Mouse (Mus musculus) limb, embryonic 14.5 days (tissue): ENCODE measurements around the gene Zbtb44. TPM values are rescaled to one million over a fixed set of nuclear protein-coding genes. Genes with fewer than 3 reads are reported as not detected.

Experiments used
- ATAC-seq: fragments of 200-750 bp; cut with Nextera tagmentation; 2 replicates; pipeline ENCODE4 v1.8.0; 2017; ENCODE audit warnings: low read depth, moderate number of reproducible peaks, moderate TSS enrichment; ENCODE audit not compliant: low FRiP score
- DNase-seq: peaks from one replicate; pipeline ENCODE4 v3.0.0-alpha.2; 2015; ENCODE audit warnings: low spot score
- H3K27ac ChIP-seq: fragments of 300-500 bp; sonication (generic); replicated peaks from 2 replicates; pipeline ENCODE4 v1.5.1; 2014; ENCODE audit warnings: low read depth, mild to moderate bottlenecking, low read length, moderate library complexity, mixed read lengths
- H3K27me3 ChIP-seq: fragments of 300-500 bp; sonication (generic); 2 replicates; pipeline ENCODE4 v1.6.1; 2014; ENCODE audit warnings: low read length, mixed read lengths; ENCODE audit not compliant: control insufficient read depth, insufficient read depth
- H3K36me3 ChIP-seq: fragments of 300-500 bp; sonication (generic); 2 replicates; pipeline ENCODE4 v1.6.1; 2014; ENCODE audit warnings: mild to moderate bottlenecking, low read length, moderate library complexity, mixed read lengths; ENCODE audit not compliant: control insufficient read depth, insufficient read depth
- H3K4me1 ChIP-seq: fragments of 300-500 bp; sonication (generic); 2 replicates; pipeline ENCODE4 v1.6.1; 2014; ENCODE audit warnings: antibody characterized with exemption, low read length, mixed read lengths; ENCODE audit not compliant: control insufficient read depth, insufficient read depth
- H3K4me2 ChIP-seq: fragments of 300-500 bp; sonication (generic); replicated peaks from 2 replicates; pipeline ENCODE4 v1.6.1; 2014; ENCODE audit warnings: low read depth, mild to moderate bottlenecking, low read length, moderate library complexity; ENCODE audit not compliant: severe bottlenecking
- H3K4me3 ChIP-seq: fragments of 300-500 bp; sonication (generic); replicated peaks from 2 replicates; pipeline ENCODE4 v1.5.1; 2014; ENCODE audit warnings: low read length
- H3K9ac ChIP-seq: fragments of 300-500 bp; sonication (generic); 2 replicates; pipeline ENCODE4 v1.6.1; 2014; ENCODE audit warnings: mild to moderate bottlenecking, low read depth, low read length, moderate library complexity; ENCODE audit not compliant: severe bottlenecking
- H3K9me3 ChIP-seq: fragments of 300-500 bp; sonication (generic); 2 replicates; pipeline ENCODE4 v1.6.1; 2016; ENCODE audit warnings: low read length; ENCODE audit not compliant: control insufficient read depth
- POLR2A ChIP-seq: fragments of 200-500 bp; IDR thresholded peaks from 2 replicates; pipeline ENCODE4 v1.8.0; 2012; ENCODE audit warnings: inconsistent platforms, mild to moderate bottlenecking, moderate library complexity, borderline replicate concordance; ENCODE audit not compliant: insufficient read depth, insufficient read length; ENCODE audit errors: extremely low read depth
- WGBS: fragments of 180-500 bp; shearing (Covaris S2); extraction: QIAGEN DNeasy Blood & Tissue Kit; methylation state at CpG from one replicate; pipeline ENCODE4 v1.1.7; 2014; 5-methylcytosine and 5-hydroxymethylcytosine counted together
- polyA plus RNA-seq, 2 experiments: library from polyadenylated mRNA; depleted of rRNA in 1 of 2; stranded (reverse) in 1 of 2; unstranded in 1 of 2; fragments of >200 nt; fragmentation: Nextera tagmentation in 1 of 2; extraction: Ambion mirVana in 1 of 2; gene quantifications; 2 replicates each; pipeline versions ENCODE4 v1.2.1 to v1.2.3; 2012 to 2014

Zbtb44 gene
- polyA plus RNA-seq, 2 experiments, result 6.9 to 8.3 TPM

GRCm38 (mm10) chr9:31013415-31013814, 17.0 kb upstream of the Zbtb44 start:
- no peak for TF ChIP-seq POLR2A
- H3K27ac ChIP-seq, result no peak overlapping the region
- H3K36me3 ChIP-seq, result no peaks in the 10 kb centered on the region
- H3K4me1 ChIP-seq, result no peaks in the 10 kb centered on the region
- DNase-seq, result no peak
- WGBS, result 90% methylated on average over 4 of the region's 4 CpGs
- no peaks in the 10 kb centered on the region for H3K9me3 ChIP-seq
- no peaks in the 10 kb centered on the region for H3K27me3 ChIP-seq
- no peak for ATAC-seq
- no peak overlapping the region for H3K4me3 ChIP-seq
- H3K9ac ChIP-seq, result no peak overlapping the region
- H3K4me2 ChIP-seq, result no peak overlapping the region

- Histone ChIP-seq H3K4me3 (no peak overlapping the region), H3K9ac (no peak overlapping the region), H3K9me3 (no peaks in the 10 kb centered on the region), H3K36me3 (no peaks in the 10 kb centered on the region), H3K4me2 (no peak overlapping the region), H3K4me1 (no peaks in the 10 kb centered on the region), H3K27ac (no peak overlapping the region), H3K27me3 (no peaks in the 10 kb centered on the region)
- ATAC-seq, result no peak
- TF ChIP-seq POLR2A, result no peak
- DNase-seq, result no peak
- 70% methylated on average over 4 of the region's 4 CpGs for WGBS
These were observed 12.8 kb upstream of the Zbtb44 start for GRCm38 (mm10) chr9:31017616-31018015.

DNA sequence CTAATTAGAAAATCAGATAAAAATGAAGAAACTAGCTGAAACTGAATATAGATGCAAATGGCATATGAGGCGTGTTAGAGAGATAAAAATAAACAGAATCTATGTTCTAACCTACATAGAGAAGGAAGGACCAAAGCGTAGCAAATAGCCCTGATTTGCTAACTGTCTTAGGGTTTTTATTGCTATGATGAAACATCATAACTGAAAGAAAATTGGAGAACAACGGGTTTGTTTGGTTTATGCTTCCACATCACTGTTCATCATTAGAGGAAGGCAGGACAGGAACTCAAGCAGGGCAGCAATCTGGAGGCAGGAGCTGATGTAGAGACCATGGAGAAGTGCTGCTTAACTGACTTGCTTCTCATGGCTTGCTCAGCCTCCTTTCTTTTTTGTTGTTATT, 12.3 kb upstream of the Zbtb44 start:
- H3K27me3 ChIP-seq, result no peaks in the 10 kb centered on the region
- H3K9ac ChIP-seq, result no peak overlapping the region
- TF ChIP-seq POLR2A, result no peak
- H3K4me1 ChIP-seq, result no peaks in the 10 kb centered on the region
- DNase-seq (no peak), ATAC-seq (no peak)
- H3K36me3 ChIP-seq, result no peaks in the 10 kb centered on the region
- 83% methylated on average over 3 of the region's 3 CpGs for WGBS
- no peaks in the 10 kb centered on the region for H3K9me3 ChIP-seq
- no peak overlapping the region for H3K27ac ChIP-seq
- H3K4me2 ChIP-seq, result no peak overlapping the region
- H3K4me3 ChIP-seq, result no peak overlapping the region

DNA sequence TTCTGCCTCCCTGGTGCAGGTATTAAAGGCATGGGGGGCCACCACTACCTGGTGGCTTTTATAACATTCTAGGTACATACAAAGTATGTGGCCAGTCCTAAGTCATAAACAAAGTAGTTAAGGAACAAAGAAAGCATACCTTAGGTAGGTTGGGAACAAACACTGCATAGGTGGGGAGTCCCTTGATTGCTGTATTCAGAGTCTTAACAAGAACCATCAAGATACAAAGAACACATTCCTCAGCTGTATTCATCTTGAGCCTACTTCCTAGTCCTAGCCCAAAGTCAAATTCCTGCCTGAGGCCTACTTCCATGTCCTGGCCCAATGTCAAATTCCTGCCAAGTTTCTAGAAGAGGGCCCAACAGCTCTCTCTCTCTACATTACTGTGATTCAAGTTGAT, 11.7 kb upstream of the Zbtb44 start:
- no peaks in the 10 kb centered on the region for H3K9me3 ChIP-seq
- no peak overlapping the region for H3K4me2 ChIP-seq
- H3K4me1 ChIP-seq, result no peaks in the 10 kb centered on the region
- no peak overlapping the region for H3K9ac ChIP-seq
- H3K36me3 ChIP-seq, result no peaks in the 10 kb centered on the region
- ATAC-seq (no peak), DNase-seq (no peak)
- no peak for TF ChIP-seq POLR2A
- H3K27me3 ChIP-seq, result no peaks in the 10 kb centered on the region
- H3K27ac ChIP-seq, result no peak overlapping the region
- no peak overlapping the region for H3K4me3 ChIP-seq

- 85% methylated on average over 4 of the region's 4 CpGs for WGBS
- no peak overlapping the region for H3K4me2 ChIP-seq
These were observed 2.2 kb upstream of the Zbtb44 start for GRCm38 (mm10) chr9:31028251-31028650.

More at GRCm38 (mm10) chr9:31028251-31028650, 2.2 kb upstream of the Zbtb44 start:
- ATAC-seq (no peak), DNase-seq (no peak)
- H3K36me3 ChIP-seq, result no peaks in the 10 kb centered on the region
- H3K27ac ChIP-seq, result no peak overlapping the region
- H3K9me3 ChIP-seq, result no peaks in the 10 kb centered on the region
- no peak for TF ChIP-seq POLR2A
- H3K27me3 ChIP-seq, result no peaks in the 10 kb centered on the region
- no peak overlapping the region for H3K9ac ChIP-seq
- peaks cover 14% of the 10 kb centered on the region for H3K4me1 ChIP-seq
- no peak overlapping the region for H3K4me3 ChIP-seq
